Mouse (Mus musculus) lung, adult 2 months (tissue): ENCODE measurements at regions not wholly inside any gene's neighbourhood (a gene's known extent, or its start where the extent isn't known, plus 50 kb on each side); places are given as distances from the start of the nearest gene placed in this dataset.

Source experiments
- DNase-seq: peaks from one replicate; pipeline ENCODE4 v3.0.0; 2022
- H3K4me1 ChIP-seq: fragments of 200-500 bp; 2 replicates; pipeline ENCODE4 v1.6.1; 2011; ENCODE audit warnings: low read length; ENCODE audit not compliant: control insufficient read depth, insufficient read depth
- H3K4me3 ChIP-seq: fragments of 200-500 bp; replicated peaks from 2 replicates; pipeline ENCODE3; 2011; ENCODE audit warnings: low read depth, mild to moderate bottlenecking, control low read depth, low read length; ENCODE audit errors: extremely low read depth
- CTCF ChIP-seq: fragments of 200-500 bp; IDR thresholded peaks from 2 replicates; pipeline ENCODE4 v1.5.1; 2011; ENCODE audit warnings: mild to moderate bottlenecking, low read length, control low read depth; ENCODE audit not compliant: insufficient read depth
- POLR2A ChIP-seq: fragments of 200-500 bp; IDR thresholded peaks from 2 replicates; pipeline ENCODE4 v1.6.1; 2011; ENCODE audit warnings: low read depth, mild to moderate bottlenecking, control low read depth, low read length, borderline replicate concordance; ENCODE audit errors: extremely low read depth
- WGBS: fragments of 180-500 bp; shearing (Covaris S2); methylation state at CpG from one replicate; pipeline ENCODE4 v1.1.7; 2018; 5-methylcytosine and 5-hydroxymethylcytosine counted together

DNA sequence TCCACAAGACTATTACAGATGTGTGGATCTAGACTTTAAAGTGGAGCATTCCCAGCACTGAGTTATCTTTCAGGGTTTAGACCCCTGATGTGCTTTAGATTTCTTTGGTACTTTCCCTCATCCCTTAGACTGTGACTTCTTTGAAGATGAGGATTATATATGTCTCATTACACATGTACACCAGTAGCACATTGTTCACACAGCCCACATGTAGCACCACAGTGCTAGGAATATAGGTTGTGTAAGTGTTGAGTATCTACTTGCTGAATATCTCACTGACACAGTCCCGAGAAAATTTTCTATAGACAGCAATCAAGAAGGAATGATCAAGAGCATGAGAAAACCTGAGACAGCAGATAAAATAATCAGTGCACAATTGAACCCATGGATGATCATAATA lies 243.4 kb upstream of the Brinp1 start:
- Histone ChIP-seq H3K4me3 (no peak overlapping the region), H3K4me1 (no peaks in the 10 kb centered on the region)
- TF ChIP-seq POLR2A (no peak), CTCF (no peak)
- 80% methylated on average over 1 of the region's 1 CpGs for WGBS
- DNase-seq: no peak

DNA sequence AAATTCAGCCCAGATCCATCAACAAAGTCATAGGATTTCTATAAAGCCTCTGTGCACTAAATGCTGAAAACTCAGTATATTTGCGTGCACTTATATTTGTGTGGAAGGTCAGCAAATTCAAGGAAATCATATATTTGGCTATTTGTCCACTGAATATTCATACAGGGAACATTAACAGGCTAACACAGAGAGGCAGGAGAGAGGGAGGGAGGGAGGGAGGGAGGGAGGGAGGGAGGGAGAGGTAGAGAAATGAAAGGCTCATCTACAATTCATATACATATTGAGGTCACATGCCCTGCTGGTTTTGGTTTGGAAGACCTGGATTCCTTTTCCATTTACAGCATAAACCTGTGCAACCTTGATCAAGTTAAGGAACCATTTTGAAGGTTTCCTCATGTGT lies 241.9 kb upstream of the Brinp1 start:
- WGBS: 89% methylated on average over 1 of the region's 1 CpGs
- H3K4me1 ChIP-seq: no peaks in the 10 kb centered on the region
- DNase-seq: no peak
- TF ChIP-seq POLR2A: no peak
- no peak for TF ChIP-seq CTCF
- H3K4me3 ChIP-seq: no peak overlapping the region

DNA sequence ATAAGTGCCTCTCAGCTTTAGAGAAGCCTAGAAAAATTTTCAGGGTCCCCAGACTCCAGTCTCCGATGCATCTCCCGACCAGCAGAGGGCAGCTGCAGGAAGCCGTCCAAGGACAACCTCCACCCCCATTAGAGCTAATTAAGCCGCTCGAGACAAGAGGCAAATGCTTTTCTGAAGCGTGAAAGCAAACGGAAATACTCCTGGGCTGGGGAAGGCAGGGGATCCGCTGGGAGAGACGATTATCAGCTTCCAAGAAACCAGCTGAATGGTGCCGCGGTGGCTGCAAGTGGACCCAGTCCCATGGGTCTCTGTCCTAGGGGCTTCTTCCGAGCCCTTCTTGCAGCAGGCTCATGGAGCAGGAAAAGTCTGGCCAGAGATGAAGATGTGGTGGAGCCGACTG lies 241.4 kb upstream of the Brinp1 start:
- no peaks in the 10 kb centered on the region for H3K4me1 ChIP-seq
- 3% methylated on average over 13 of the region's 13 CpGs for WGBS
- TF ChIP-seq CTCF: peak; percentile 40; the same call in 1 of the 2 replicates
- no peak for TF ChIP-seq POLR2A
- H3K4me3 ChIP-seq: peak overlapping the region; percentile 5
- DNase-seq: peak; percentile 3
